Mouse (Mus musculus) neural tube, embryonic 15.5 days (tissue): Measurements from ENCODE around the gene Zbtb38. TPM values are rescaled to one million over a fixed set of nuclear protein-coding genes. Genes with fewer than 3 reads are reported as not detected.

Experiments
- ATAC-seq: fragments of 200-750 bp; cut with Nextera tagmentation; 2 replicates; pipeline ENCODE4 v1.8.0; 2017; ENCODE audit warnings: mild to moderate bottlenecking, moderate TSS enrichment, moderate library complexity; ENCODE audit not compliant: low FRiP score
- H3K27ac ChIP-seq: fragments of 300-500 bp; sonication (generic); replicated peaks from 2 replicates; pipeline ENCODE4 v1.5.1; 2015; ENCODE audit warnings: mild to moderate bottlenecking, inconsistent platforms
- H3K27me3 ChIP-seq: fragments of 300-500 bp; sonication (generic); replicated peaks from 2 replicates; pipeline ENCODE4 v1.6.1; 2015; ENCODE audit warnings: inconsistent platforms
- H3K36me3 ChIP-seq: fragments of 300-500 bp; sonication (generic); 2 replicates; pipeline ENCODE4 v1.6.1; 2015; ENCODE audit warnings: inconsistent platforms
- H3K4me1 ChIP-seq: fragments of 300-500 bp; sonication (generic); 2 replicates; pipeline ENCODE4 v1.6.1; 2015; ENCODE audit warnings: inconsistent platforms
- H3K4me2 ChIP-seq: fragments of 300-500 bp; sonication (generic); 2 replicates; pipeline ENCODE4 v1.6.1; 2015; ENCODE audit warnings: inconsistent platforms, mild to moderate bottlenecking, moderate library complexity
- H3K4me3 ChIP-seq: fragments of 300-500 bp; sonication (generic); replicated peaks from 2 replicates; pipeline ENCODE4 v1.5.1; 2015; ENCODE audit warnings: mild to moderate bottlenecking, inconsistent platforms
- H3K9ac ChIP-seq: fragments of 300-500 bp; sonication (generic); replicated peaks from 2 replicates; pipeline ENCODE4 v1.6.1; 2015; ENCODE audit warnings: mild to moderate bottlenecking, inconsistent platforms
- H3K9me3 ChIP-seq: fragments of 300-500 bp; sonication (generic); replicated peaks from 2 replicates; pipeline ENCODE4 v1.6.1; 2016; ENCODE audit warnings: inconsistent platforms
- WGBS: fragments of 180-500 bp; shearing (Covaris S2); methylation state at CpG from one replicate; pipeline ENCODE4 v1.1.7; 2015; ENCODE audit warnings: mixed read lengths; 5-methylcytosine and 5-hydroxymethylcytosine counted together
- polyA plus RNA-seq: library from polyadenylated mRNA; unstranded; fragments of >200 nt; fragmentation: Nextera tagmentation; extraction: Ambion mirVana; gene quantifications from 2 replicates; pipeline ENCODE4 v1.2.1, GENCODE M21; 2015

Gene Zbtb38
- polyA plus RNA-seq, 1 experiment from 2014 or later, result 52.3 TPM

DNA sequence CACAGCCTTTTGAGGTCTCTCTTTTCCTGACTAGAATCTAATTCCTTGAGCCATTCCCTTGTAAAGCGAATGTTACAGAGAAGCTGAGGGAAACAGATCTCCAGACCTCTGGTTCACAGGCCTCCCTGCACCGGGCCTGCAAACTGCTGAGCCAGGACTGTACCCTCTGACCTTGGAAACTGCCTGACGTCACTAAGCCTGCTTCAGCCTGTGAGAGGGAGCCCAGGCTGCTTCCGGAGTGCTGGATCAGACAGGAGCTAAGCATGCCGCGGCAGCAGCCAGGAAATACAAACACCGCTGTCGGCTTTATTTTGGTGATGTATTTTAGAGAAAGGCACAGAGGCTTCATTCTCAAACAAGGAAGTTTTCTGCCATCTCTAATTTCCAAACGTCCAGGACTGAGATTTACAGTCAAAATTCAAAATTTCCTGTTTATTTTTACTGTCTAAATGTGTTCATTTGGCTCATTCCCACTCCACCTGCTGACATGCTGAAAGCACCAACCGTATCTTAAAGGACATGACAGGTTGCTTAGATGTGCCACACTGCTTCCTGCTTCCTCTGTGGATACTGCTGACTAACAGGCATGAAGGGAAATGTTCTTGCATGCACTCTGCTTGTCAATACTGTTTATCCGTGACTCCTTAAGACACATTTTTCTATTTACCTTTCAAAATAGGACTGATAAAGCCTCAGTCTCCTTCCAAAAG is 46.9 kb downstream of the Zbtb38 start:
- ATAC-seq, result no peak; the same call in 1 of the 2 replicates
- WGBS, result 57% methylated on average over 11 of the region's 11 CpGs
- Histone ChIP-seq H3K27ac (peak overlapping the region; percentile 62), H3K9me3 (no peaks in the 10 kb centered on the region), H3K4me1 (peaks cover 20% of the 10 kb centered on the region), H3K27me3 (no peaks in the 10 kb centered on the region), H3K9ac (no peak overlapping the region), H3K4me3 (no peak overlapping the region), H3K36me3 (peaks cover 12% of the 10 kb centered on the region), H3K4me2 (no peak overlapping the region)

- H3K27me3 ChIP-seq, result no peaks in the 10 kb centered on the region
- H3K36me3 ChIP-seq, result peaks cover 16% of the 10 kb centered on the region
- no peak overlapping the region for H3K27ac ChIP-seq
- no peak overlapping the region for H3K4me3 ChIP-seq
- H3K9ac ChIP-seq, result no peak overlapping the region
- 96% methylated on average over 9 of the region's 9 CpGs for WGBS
- H3K4me2 ChIP-seq, result no peak overlapping the region
- H3K9me3 ChIP-seq, result no peaks in the 10 kb centered on the region
- ATAC-seq, result no peak
- H3K4me1 ChIP-seq, result peaks cover 17% of the 10 kb centered on the region; the same call in 1 of the 2 replicates
These were observed 47.7 kb downstream of the Zbtb38 start for GRCm38 (mm10) chr9:96704935-96705334.

GRCm38 (mm10) chr9:96701891-96702290 is 50.7 kb downstream of the Zbtb38 start:
- Histone ChIP-seq H3K9ac (no peak overlapping the region), H3K27ac (no peak overlapping the region), H3K4me2 (no peak overlapping the region), H3K36me3 (peaks cover 24% of the 10 kb centered on the region), H3K4me1 (peaks cover 14% of the 10 kb centered on the region; the same call in 1 of the 2 replicates), H3K27me3 (no peaks in the 10 kb centered on the region), H3K9me3 (no peaks in the 10 kb centered on the region), H3K4me3 (no peak overlapping the region)
- ATAC-seq, result no peak
- 82% methylated on average over 10 of the region's 10 CpGs for WGBS

DNA sequence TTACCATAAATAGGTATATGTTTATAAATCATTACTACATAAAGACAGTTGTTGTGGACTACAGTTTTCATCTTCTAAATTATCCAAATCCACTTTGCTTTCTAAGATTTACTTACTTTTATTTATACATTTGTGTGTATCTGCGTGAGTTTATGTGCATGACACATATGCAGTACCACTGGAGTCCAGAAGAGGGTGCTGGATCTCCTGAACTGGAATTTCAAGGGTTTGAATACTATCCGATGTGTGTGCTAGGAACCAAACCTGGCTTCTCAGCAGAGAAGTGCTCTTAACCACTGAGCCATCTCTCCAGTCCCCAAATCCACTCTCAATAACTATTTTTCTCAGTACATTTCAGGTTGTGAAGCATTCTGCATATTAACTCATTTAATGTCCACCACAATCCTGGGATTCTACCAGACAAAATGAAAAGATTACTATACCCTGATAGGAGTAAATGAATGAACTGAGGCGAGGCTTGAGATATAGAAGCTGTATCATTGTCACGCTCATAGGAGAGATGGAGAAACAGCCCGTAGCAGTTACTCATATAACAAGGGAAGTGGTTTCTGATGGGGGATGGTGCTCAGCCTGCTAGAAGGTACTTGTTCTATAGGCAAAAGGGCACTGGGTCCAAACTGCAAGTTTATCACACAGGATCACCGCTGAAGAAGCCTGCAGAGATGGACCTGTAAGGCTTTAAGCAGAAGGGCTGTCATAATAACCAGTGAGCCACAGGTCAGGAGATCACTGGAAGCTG is 53.2 kb downstream of the Zbtb38 start:
- ATAC-seq, result no peak

DNA sequence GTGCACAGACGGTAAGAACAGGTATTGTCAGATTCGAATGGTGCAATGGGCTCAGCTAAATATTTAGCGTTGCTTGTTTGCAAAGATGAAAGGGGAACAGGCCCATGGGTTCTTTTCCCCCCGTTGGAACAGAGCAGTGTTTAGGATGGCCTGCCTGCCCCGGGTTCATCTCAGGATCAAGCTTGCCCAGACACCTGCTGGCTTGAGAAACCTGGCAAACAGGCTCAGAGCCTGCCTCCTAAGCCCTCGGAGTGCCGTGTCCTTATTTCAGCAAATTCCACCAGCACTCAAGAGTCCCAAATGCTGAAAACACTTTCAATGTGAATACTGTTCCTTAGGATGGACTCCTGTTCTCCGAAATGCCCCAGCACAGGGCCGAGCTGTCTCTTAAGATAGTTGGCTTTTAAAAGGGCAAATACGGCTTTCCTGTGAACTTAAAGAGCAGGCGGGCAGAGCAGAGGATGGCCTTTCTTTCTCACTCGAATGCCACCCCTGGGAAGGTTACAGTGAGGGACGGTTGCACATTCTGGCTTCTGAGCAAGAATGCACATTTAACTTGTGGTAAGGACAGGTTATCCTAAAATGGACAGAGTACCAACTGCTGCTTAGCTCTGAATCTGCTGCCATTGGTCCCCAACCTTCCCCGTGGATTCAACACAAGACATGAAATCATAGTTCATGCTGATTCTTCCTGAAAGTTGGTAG is 55.7 kb downstream of the Zbtb38 start:
- no peak overlapping the region for H3K9ac ChIP-seq
- ATAC-seq, result no peak
- H3K9me3 ChIP-seq, result no peaks in the 10 kb centered on the region
- H3K4me3 ChIP-seq, result no peak overlapping the region
- H3K4me1 ChIP-seq, result peaks cover 6% of the 10 kb centered on the region; the same call in 1 of the 2 replicates
- peaks cover 22% of the 10 kb centered on the region for H3K36me3 ChIP-seq
- WGBS, result 90% methylated on average over 14 of the region's 14 CpGs
- H3K27me3 ChIP-seq, result no peaks in the 10 kb centered on the region
- H3K4me2 ChIP-seq, result no peak overlapping the region
- H3K27ac ChIP-seq, result no peak overlapping the region

More for the DNA sequence above, 53.2 kb downstream of the Zbtb38 start:
- H3K27ac ChIP-seq, result no peak overlapping the region
- no peaks in the 10 kb centered on the region for H3K27me3 ChIP-seq
- H3K9me3 ChIP-seq, result no peaks in the 10 kb centered on the region
- H3K36me3 ChIP-seq, result peaks cover 24% of the 10 kb centered on the region
- H3K4me3 ChIP-seq, result no peak overlapping the region
- H3K9ac ChIP-seq, result no peak overlapping the region
- no peak overlapping the region for H3K4me2 ChIP-seq
- H3K4me1 ChIP-seq, result peaks cover 6% of the 10 kb centered on the region; the same call in 1 of the 2 replicates
- WGBS, result 98% methylated on average over 6 of the region's 6 CpGs

DNA sequence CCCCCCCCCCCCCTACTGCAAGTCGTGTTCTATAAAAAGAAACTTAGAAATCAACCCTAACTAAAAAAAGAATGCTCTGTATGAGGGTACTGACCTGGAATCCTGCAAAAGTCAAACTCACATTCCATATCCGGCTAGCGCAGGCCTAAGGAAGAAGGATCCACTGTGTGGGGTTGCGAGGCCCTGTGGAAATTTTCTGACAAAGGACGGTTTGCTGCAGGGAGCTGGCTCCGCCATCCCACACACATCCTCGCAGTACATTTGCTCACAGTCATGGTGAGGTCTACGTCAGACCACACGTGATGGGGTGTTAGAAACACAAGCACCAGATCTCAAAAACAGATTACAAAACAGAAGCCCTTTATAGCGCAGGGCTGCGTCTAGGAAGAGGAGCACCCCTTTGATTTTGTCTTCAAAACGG is 56.5 kb downstream of the Zbtb38 start:
- Histone ChIP-seq H3K4me2 (no peak overlapping the region), H3K4me3 (no peak overlapping the region), H3K4me1 (peaks cover 3% of the 10 kb centered on the region; the same call in 1 of the 2 replicates), H3K27me3 (no peaks in the 10 kb centered on the region), H3K9me3 (no peaks in the 10 kb centered on the region), H3K27ac (no peak overlapping the region), H3K9ac (no peak overlapping the region), H3K36me3 (peaks cover 15% of the 10 kb centered on the region)
- WGBS, result 81% methylated on average over 12 of the region's 12 CpGs
- no peak for ATAC-seq

GRCm38 (mm10) chr9:96690461-96690863 is 62.2 kb downstream of the Zbtb38 start:
- Histone ChIP-seq H3K27me3 (no peaks in the 10 kb centered on the region), H3K4me3 (no peak overlapping the region), H3K4me2 (no peak overlapping the region), H3K9me3 (no peaks in the 10 kb centered on the region), H3K27ac (no peak overlapping the region), H3K9ac (no peak overlapping the region), H3K4me1 (peaks cover 3% of the 10 kb centered on the region; the same call in 1 of the 2 replicates), H3K36me3 (peaks cover 41% of the 10 kb centered on the region)
- ATAC-seq, result no peak
- 81% methylated on average over 4 of the region's 4 CpGs for WGBS

- H3K9ac ChIP-seq, result no peak overlapping the region
- no peak overlapping the region for H3K4me3 ChIP-seq
- H3K9me3 ChIP-seq, result no peaks in the 10 kb centered on the region
- no peak overlapping the region for H3K4me2 ChIP-seq
- no peak overlapping the region for H3K27ac ChIP-seq
- 95% methylated on average over 4 of the region's 4 CpGs for WGBS
- ATAC-seq, result no peak
- no peaks in the 10 kb centered on the region for H3K27me3 ChIP-seq
- peaks cover 47% of the 10 kb centered on the region for H3K36me3 ChIP-seq
- H3K4me1 ChIP-seq, result no peaks in the 10 kb centered on the region
These were observed 63.6 kb downstream of the Zbtb38 start for GRCm38 (mm10) chr9:96689076-96689475.

GRCm38 (mm10) chr9:96688194-96688875 is 64.3 kb downstream of the Zbtb38 start:
- no peaks in the 10 kb centered on the region for H3K9me3 ChIP-seq
- no peak overlapping the region for H3K4me3 ChIP-seq
- H3K27ac ChIP-seq, result no peak overlapping the region
- no peak overlapping the region for H3K4me2 ChIP-seq
- no peaks in the 10 kb centered on the region for H3K27me3 ChIP-seq
- no peaks in the 10 kb centered on the region for H3K4me1 ChIP-seq
- H3K9ac ChIP-seq, result no peak overlapping the region
- 87% methylated on average over 21 of the region's 21 CpGs for WGBS
- peaks cover 52% of the 10 kb centered on the region for H3K36me3 ChIP-seq
- ATAC-seq, result no peak

DNA sequence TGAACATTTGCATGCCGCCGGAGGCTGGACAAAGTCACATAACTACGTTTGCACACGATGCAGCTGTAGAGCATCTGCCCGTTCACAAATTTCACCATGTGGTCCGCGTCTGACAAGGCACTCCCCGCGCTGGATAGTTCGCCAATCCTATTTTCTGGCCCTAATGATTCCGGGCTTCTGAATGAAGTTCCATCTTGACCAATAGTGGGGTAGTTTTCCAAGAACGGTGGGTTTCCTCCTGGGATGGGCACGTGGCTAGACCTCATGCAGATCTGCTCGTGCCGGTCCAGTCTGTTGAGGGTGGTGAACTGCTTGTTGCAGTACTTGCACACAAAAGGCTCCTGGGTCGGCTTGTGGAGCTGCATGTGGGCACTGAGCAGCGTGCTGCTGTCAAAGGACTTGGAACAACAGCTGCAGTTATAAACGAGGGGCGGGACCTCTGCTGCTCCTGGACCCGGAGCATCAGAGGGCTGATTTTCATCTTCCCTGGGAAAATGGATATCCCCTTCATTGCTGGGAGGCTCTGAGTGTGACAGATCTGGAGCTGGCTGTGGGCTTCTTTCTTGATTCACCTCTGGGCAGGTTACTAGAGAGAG is 64.9 kb downstream of the Zbtb38 start:
- no peak for ATAC-seq

GRCm38 (mm10) chr9:96685600-96686084 is 67.0 kb downstream of the Zbtb38 start:
- H3K36me3 ChIP-seq, result peaks cover 57% of the 10 kb centered on the region
- H3K9ac ChIP-seq, result no peak overlapping the region
- no peak overlapping the region for H3K27ac ChIP-seq
- no peak for ATAC-seq
- H3K27me3 ChIP-seq, result no peaks in the 10 kb centered on the region
- no peaks in the 10 kb centered on the region for H3K4me1 ChIP-seq
- H3K9me3 ChIP-seq, result no peaks in the 10 kb centered on the region
- no peak overlapping the region for H3K4me2 ChIP-seq
- WGBS, result 95% methylated on average over 18 of the region's 18 CpGs
- no peak overlapping the region for H3K4me3 ChIP-seq

More for the DNA sequence above, 64.9 kb downstream of the Zbtb38 start:
- H3K9ac ChIP-seq, result no peak overlapping the region
- H3K4me2 ChIP-seq, result no peak overlapping the region
- WGBS, result 75% methylated on average over 20 of the region's 20 CpGs
- no peak overlapping the region for H3K27ac ChIP-seq
- no peaks in the 10 kb centered on the region for H3K9me3 ChIP-seq
- peaks cover 49% of the 10 kb centered on the region for H3K36me3 ChIP-seq
- H3K4me3 ChIP-seq, result no peak overlapping the region
- H3K4me1 ChIP-seq, result no peaks in the 10 kb centered on the region
- H3K27me3 ChIP-seq, result no peaks in the 10 kb centered on the region
